Mouse (Mus musculus): ENCODE measurements at regions not wholly inside any gene's neighbourhood (a gene's known extent, or its start where the extent isn't known, plus 50 kb on each side); places are given as distances from the start of the nearest gene placed in this dataset.

DNA sequence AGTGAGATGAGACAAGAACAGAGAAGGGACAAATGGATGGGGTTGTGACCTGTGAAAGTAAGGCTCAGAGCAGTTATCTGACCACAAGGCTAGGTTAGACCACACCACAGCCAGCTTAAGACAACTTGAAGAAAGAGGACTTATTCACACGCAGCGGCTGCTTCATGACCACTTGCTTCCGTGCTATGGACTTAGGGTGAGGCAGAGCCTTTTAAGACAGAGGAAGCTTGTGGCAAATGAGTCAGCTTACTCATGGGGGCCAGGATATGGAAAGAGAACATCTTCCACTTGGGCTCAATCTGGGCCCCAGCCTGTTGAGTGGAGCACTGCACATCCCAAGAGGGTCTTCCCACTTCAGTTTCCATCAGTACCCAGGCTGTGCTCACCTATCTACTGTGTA, 267.4 kb downstream of the Irs2 start:
- no peak for ATAC-seq (replicated peaks; ENCODE audit: extremely low read depth, insufficient read depth, low FRiP score)
- 92% methylated on average over 3 of the region's 3 CpGs for WGBS
- no peaks in the 10 kb centered on the region for H3K9me3 ChIP-seq (replicated peaks; ENCODE audit: control insufficient read depth, low read length)
- H3K36me3 ChIP-seq (ENCODE audit: control insufficient read depth, insufficient read depth), result no peaks in the 10 kb centered on the region
- no peak overlapping the region for H3K4me2 ChIP-seq (ENCODE audit: low read depth, low read length)
- no peaks in the 10 kb centered on the region for H3K4me1 ChIP-seq (ENCODE audit: control insufficient read depth, insufficient read depth, low read length)
- no peak overlapping the region for H3K27ac ChIP-seq (ENCODE audit: low read length)
- no peaks in the 10 kb centered on the region for H3K27me3 ChIP-seq (ENCODE audit: control insufficient read depth, insufficient read depth, low read length)
- H3K4me3 ChIP-seq (ENCODE audit: low read length), result no peak overlapping the region
- no peak overlapping the region for H3K9ac ChIP-seq (ENCODE audit: low read length)

DNA sequence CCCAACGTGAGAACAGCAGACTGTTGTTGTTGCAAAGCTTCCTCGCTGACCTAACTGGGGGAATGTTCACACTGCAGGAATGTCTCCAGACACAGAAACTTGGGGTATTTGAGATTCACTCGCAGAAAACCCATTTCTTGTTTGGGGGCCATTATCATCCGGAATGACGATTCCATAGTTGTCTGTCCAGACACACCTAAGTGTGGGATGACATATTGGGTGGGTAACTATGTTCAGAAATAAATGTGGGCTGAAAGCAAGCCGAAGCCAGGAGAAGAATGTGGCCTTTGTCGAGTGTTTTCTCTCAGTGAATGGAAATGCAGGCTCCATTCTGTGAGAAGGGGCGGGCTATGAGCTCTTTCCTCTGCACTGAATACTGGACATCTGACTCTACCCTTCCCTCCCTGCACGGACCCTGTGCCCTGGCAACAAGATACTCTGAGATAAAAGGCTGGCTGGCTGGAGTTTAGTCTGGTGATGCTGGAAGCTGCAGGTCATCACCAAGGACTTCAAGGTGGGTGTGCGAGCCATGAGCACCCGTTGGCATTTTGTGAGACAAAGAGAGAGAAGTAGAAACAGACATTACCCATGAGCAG, 269.7 kb downstream of the Irs2 start:
- H3K36me3 ChIP-seq (ENCODE audit: control insufficient read depth, insufficient read depth), result no peaks in the 10 kb centered on the region
- H3K9ac ChIP-seq (ENCODE audit: low read length), result no peak overlapping the region
- no peaks in the 10 kb centered on the region for H3K27me3 ChIP-seq (ENCODE audit: control insufficient read depth, insufficient read depth, low read length)
- H3K4me3 ChIP-seq (ENCODE audit: low read length), result no peak overlapping the region
- no peak for ATAC-seq (replicated peaks; ENCODE audit: extremely low read depth, insufficient read depth, low FRiP score)
- H3K4me2 ChIP-seq (ENCODE audit: low read depth, low read length), result no peak overlapping the region
- 50% methylated on average over 11 of the region's 11 CpGs for WGBS
- H3K9me3 ChIP-seq (replicated peaks; ENCODE audit: control insufficient read depth, low read length), result no peaks in the 10 kb centered on the region
- H3K4me1 ChIP-seq (ENCODE audit: control insufficient read depth, insufficient read depth, low read length), result no peaks in the 10 kb centered on the region
- H3K27ac ChIP-seq (ENCODE audit: low read length), result no peak overlapping the region

DNA sequence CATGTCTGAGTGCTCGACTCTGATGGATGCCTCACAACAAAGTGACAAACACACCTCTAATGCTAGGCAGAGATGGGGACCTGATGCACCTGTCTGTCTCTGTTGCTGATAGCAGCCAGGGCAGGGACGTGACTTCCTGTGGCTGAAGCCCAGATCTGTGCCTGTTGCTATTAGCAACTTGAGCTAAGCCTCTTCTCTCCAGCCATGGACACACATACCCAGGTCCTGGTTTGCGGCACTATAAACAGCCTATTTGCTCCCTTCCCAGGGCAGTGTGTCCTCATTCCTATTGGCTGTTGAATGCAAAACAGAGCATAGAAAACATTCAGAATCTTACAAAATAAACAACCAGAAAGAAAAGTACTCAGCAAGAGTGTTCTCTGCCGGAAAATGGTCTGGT, 273.5 kb downstream of the Irs2 start:
- Histone ChIP-seq H3K4me2 (ENCODE audit: low read depth, low read length) (no peak overlapping the region), H3K27me3 (ENCODE audit: control insufficient read depth, insufficient read depth, low read length) (no peaks in the 10 kb centered on the region), H3K4me3 (ENCODE audit: low read length) (no peak overlapping the region), H3K27ac (ENCODE audit: low read length) (no peak overlapping the region), H3K4me1 (ENCODE audit: control insufficient read depth, insufficient read depth, low read length) (no peaks in the 10 kb centered on the region), H3K9me3 (replicated peaks; ENCODE audit: control insufficient read depth, low read length) (no peaks in the 10 kb centered on the region; the same call in 1 of the 2 replicates), H3K36me3 (ENCODE audit: control insufficient read depth, insufficient read depth) (no peaks in the 10 kb centered on the region), H3K9ac (ENCODE audit: low read length) (no peak overlapping the region)
- WGBS, result 60% methylated on average over 4 of the region's 4 CpGs
- ATAC-seq (replicated peaks; ENCODE audit: extremely low read depth, insufficient read depth, low FRiP score), result no peak

DNA sequence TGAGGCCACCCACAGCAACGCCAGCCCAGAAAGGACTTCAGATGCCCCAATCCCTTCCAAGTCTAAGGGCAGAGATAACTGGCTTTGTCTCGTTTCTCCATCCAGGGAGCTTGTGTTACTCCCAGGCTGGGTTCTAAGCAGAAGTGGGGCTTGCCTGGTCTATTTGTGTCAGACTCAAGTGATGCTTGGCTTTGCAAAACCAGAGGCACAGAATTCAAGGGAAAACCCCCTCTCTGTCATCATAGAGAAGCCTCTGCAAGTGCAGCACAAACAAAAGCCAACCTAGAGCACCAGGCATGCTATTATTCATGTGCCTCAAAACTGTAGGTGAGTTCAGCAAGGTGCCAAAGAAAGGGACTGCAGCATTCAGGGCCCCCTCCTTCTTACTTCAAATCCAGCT, 284.9 kb downstream of the Irs2 start:
- Histone ChIP-seq H3K9me3 (replicated peaks; ENCODE audit: control insufficient read depth, low read length) (no peaks in the 10 kb centered on the region), H3K9ac (ENCODE audit: low read length) (no peak overlapping the region), H3K27ac (ENCODE audit: low read length) (no peak overlapping the region), H3K36me3 (ENCODE audit: control insufficient read depth, insufficient read depth) (no peaks in the 10 kb centered on the region), H3K4me1 (ENCODE audit: control insufficient read depth, insufficient read depth, low read length) (no peaks in the 10 kb centered on the region), H3K27me3 (ENCODE audit: control insufficient read depth, insufficient read depth, low read length) (no peaks in the 10 kb centered on the region), H3K4me2 (ENCODE audit: low read depth, low read length) (no peak overlapping the region), H3K4me3 (ENCODE audit: low read length) (no peak overlapping the region)
- ATAC-seq (replicated peaks; ENCODE audit: extremely low read depth, insufficient read depth, low FRiP score), result no peak
- WGBS, result 41% methylated on average over 2 of the region's 2 CpGs

DNA sequence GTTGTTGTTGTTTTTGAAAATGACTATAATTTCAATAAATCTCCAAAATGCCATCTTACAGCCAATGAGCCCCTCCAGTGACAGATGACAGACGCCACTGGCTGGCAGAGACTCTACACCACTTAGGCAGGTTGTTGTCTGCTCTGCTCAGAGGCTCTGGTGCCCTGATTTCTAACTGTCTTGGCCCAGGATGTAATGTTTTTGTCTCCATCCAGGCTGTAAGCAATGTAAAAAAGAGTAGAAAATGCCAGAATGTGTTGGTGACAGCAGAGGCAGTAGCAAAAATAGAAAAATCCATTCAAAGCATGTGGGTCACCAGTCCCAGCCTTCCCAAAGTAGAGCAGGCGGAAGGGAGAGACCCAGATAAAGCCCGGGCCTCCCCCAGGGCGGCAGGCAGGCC, 285.5 kb downstream of the Irs2 start:
- H3K27ac ChIP-seq (ENCODE audit: low read length), result no peak overlapping the region
- H3K4me2 ChIP-seq (ENCODE audit: low read depth, low read length), result no peak overlapping the region
- H3K9ac ChIP-seq (ENCODE audit: low read length), result no peak overlapping the region
- H3K36me3 ChIP-seq (ENCODE audit: control insufficient read depth, insufficient read depth), result no peaks in the 10 kb centered on the region
- WGBS, result 79% methylated on average over 4 of the region's 4 CpGs
- ATAC-seq (replicated peaks; ENCODE audit: extremely low read depth, insufficient read depth, low FRiP score), result no peak
- no peaks in the 10 kb centered on the region for H3K4me1 ChIP-seq (ENCODE audit: control insufficient read depth, insufficient read depth, low read length)
- no peaks in the 10 kb centered on the region for H3K27me3 ChIP-seq (ENCODE audit: control insufficient read depth, insufficient read depth, low read length)
- H3K4me3 ChIP-seq (ENCODE audit: low read length), result no peak overlapping the region
- no peaks in the 10 kb centered on the region for H3K9me3 ChIP-seq (replicated peaks; ENCODE audit: control insufficient read depth, low read length)

DNA sequence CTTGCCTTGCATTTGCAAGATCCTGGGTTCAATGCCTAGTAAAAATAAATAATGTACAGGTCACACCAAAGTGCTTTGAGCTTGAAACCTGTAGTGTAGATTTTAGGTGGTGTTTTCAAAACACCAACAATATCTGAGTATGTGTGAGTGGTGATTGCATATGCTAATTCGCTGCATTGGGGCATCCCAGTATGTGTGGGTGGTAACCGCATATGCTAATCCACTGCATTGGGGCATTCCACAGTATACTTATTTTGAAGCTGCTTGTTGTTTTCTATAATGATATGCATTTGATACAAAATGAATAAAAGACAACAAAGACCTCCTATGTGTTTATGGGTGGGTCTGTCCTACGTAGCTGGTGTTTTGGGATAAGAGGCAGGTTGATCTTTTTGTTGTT, 285.9 kb downstream of the Irs2 start:
- no peak for ATAC-seq (replicated peaks; ENCODE audit: extremely low read depth, insufficient read depth, low FRiP score)
- no peak overlapping the region for H3K4me2 ChIP-seq (ENCODE audit: low read depth, low read length)
- H3K4me3 ChIP-seq (ENCODE audit: low read length), result no peak overlapping the region
- whole genome bisulfite sequencing, result 92% methylated on average over 3 of the region's 3 CpGs
- H3K27ac ChIP-seq (ENCODE audit: low read length), result no peak overlapping the region
- H3K9ac ChIP-seq (ENCODE audit: low read length), result no peak overlapping the region
- H3K36me3 ChIP-seq (ENCODE audit: control insufficient read depth, insufficient read depth), result no peaks in the 10 kb centered on the region
- H3K9me3 ChIP-seq (replicated peaks; ENCODE audit: control insufficient read depth, low read length), result no peaks in the 10 kb centered on the region
- no peaks in the 10 kb centered on the region for H3K4me1 ChIP-seq (ENCODE audit: control insufficient read depth, insufficient read depth, low read length)
- H3K27me3 ChIP-seq (ENCODE audit: control insufficient read depth, insufficient read depth, low read length), result no peaks in the 10 kb centered on the region

DNA sequence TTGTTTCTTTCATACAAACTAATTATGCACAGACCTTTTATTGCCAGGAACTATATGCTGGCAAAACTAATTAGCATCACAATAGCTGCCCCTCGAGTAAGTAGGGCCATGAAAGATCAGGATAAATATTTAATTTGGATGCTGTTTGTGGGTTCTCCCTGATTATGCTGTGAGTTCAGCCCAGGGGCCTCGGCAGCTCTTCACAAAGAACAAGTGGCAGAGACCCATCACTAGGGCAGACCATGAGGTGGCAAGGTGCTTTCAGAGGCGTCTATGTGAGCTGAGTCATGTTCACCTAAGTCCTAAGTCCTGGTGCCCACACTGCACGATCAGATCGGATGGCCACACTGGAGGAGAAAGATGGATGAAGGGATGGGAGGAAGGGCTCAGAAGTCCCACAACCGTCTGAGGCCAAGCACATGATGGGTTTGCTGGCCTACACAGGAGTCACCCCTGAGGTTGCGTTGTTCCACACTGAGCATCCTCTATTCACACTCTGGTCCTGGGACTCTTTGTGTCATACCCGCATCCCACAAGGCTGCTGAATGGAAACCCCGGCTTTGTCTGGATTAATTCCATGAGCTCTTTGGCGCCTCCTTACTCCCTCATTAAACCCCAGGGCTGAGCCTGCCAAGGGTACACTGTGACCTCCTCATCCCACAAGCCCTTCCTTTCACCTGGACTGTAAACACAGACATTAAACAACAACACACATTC, 287.0 kb downstream of the Irs2 start:
- no peak overlapping the region for H3K4me2 ChIP-seq (ENCODE audit: low read depth, low read length)
- no peak overlapping the region for H3K4me3 ChIP-seq (ENCODE audit: low read length)
- H3K36me3 ChIP-seq (ENCODE audit: control insufficient read depth, insufficient read depth), result no peaks in the 10 kb centered on the region
- H3K9ac ChIP-seq (ENCODE audit: low read length), result no peak overlapping the region
- H3K27ac ChIP-seq (ENCODE audit: low read length), result no peak overlapping the region
- ATAC-seq (replicated peaks; ENCODE audit: extremely low read depth, insufficient read depth, low FRiP score), result no peak
- no peaks in the 10 kb centered on the region for H3K9me3 ChIP-seq (replicated peaks; ENCODE audit: control insufficient read depth, low read length)
- no peaks in the 10 kb centered on the region for H3K27me3 ChIP-seq (ENCODE audit: control insufficient read depth, insufficient read depth, low read length)
- no peaks in the 10 kb centered on the region for H3K4me1 ChIP-seq (ENCODE audit: control insufficient read depth, insufficient read depth, low read length)
- WGBS, result 78% methylated on average over 10 of the region's 10 CpGs

DNA sequence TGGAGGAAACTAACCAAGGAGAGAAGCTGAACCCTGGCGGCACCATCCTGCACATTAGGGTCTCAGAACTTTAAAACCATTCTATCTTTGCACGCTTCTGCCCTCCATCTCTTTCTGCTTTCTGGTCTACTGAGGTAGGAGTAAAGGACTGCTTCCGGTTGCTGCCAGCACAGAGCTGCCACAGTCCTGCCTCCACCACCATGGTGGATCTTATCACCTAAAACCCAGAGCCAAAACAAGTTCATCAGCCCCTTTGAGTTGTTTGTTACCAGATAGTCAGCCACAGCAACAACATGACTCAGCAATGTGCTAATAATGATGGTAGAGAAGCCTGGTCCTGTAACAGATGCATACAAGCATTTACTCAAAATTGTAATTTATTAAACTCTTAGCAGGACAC, 287.9 kb downstream of the Irs2 start:
- no peak for ATAC-seq (replicated peaks; ENCODE audit: extremely low read depth, insufficient read depth, low FRiP score)

DNA sequence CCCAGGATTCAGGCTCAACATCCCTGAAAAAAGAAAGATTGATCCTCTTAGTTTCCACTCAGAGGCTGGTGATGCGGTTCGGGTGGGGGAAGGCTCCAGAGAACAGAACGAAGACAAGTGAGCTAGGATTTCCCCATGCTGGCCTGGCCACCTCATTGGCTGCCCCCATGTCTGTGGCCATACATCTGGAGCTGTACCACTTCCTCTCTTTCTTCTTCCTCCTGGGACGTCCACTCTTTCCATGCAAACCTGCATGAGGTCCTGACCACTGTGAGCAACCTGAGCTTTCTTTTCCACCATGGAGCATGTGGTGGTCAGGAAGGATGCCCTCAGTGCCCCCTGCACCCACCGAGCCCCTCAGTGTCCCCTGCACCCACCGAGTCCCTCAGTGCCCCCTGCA, 288.8 kb downstream of the Irs2 start:
- H3K9ac ChIP-seq (ENCODE audit: low read length), result no peak overlapping the region
- no peak overlapping the region for H3K27ac ChIP-seq (ENCODE audit: low read length)
- H3K4me2 ChIP-seq (ENCODE audit: low read depth, low read length), result no peak overlapping the region
- no peaks in the 10 kb centered on the region for H3K9me3 ChIP-seq (replicated peaks; ENCODE audit: control insufficient read depth, low read length)
- H3K36me3 ChIP-seq (ENCODE audit: control insufficient read depth, insufficient read depth), result no peaks in the 10 kb centered on the region
- 87% methylated on average over 6 of the region's 6 CpGs for WGBS
- no peaks in the 10 kb centered on the region for H3K4me1 ChIP-seq (ENCODE audit: control insufficient read depth, insufficient read depth, low read length)
- H3K27me3 ChIP-seq (ENCODE audit: control insufficient read depth, insufficient read depth, low read length), result no peaks in the 10 kb centered on the region
- ATAC-seq (replicated peaks; ENCODE audit: extremely low read depth, insufficient read depth, low FRiP score), result no peak
- H3K4me3 ChIP-seq (ENCODE audit: low read length), result no peak overlapping the region

More for the DNA sequence above, 287.9 kb downstream of the Irs2 start:
- Histone ChIP-seq H3K27me3 (ENCODE audit: control insufficient read depth, insufficient read depth, low read length) (no peaks in the 10 kb centered on the region), H3K4me3 (ENCODE audit: low read length) (no peak overlapping the region), H3K36me3 (ENCODE audit: control insufficient read depth, insufficient read depth) (no peaks in the 10 kb centered on the region), H3K9ac (ENCODE audit: low read length) (no peak overlapping the region), H3K9me3 (replicated peaks; ENCODE audit: control insufficient read depth, low read length) (no peaks in the 10 kb centered on the region), H3K4me1 (ENCODE audit: control insufficient read depth, insufficient read depth, low read length) (no peaks in the 10 kb centered on the region), H3K27ac (ENCODE audit: low read length) (no peak overlapping the region), H3K4me2 (ENCODE audit: low read depth, low read length) (no peak overlapping the region)
- 91% methylated on average over 3 of the region's 3 CpGs for WGBS

Data from heart, embryonic 16.5 days (tissue).